In genomic region chr10:21094896-21095295, GRCm38 (mm10) we compare ENCODE assay signal across 29 mouse cellular contexts.
"Had no signal": no experiment of that assay in that cellular context is flagged by ENCODE, and none has a peak within 500 bp of the region (broad histone marks: within the 10 kb centered on the region; RNA-seq: fewer than 3 reads in every experiment).

No protein-coding gene starts in this region.

- H3K27ac ChIP-seq: embryonic facial prominence, embryonic 10.5 days; embryonic facial prominence, embryonic 12.5 days; embryonic facial prominence, embryonic 13.5 days; embryonic facial prominence, embryonic 15.5 days; forebrain, embryonic 10.5 days; forebrain, embryonic 12.5 days; forebrain, embryonic 13.5 days; forebrain, embryonic 15.5 days; gastrocnemius, adult 2 months; heart, adult 2 months; heart, embryonic 10.5 days had no signal

- H3K9ac ChIP-seq: embryonic facial prominence, embryonic 12.5 days; embryonic facial prominence, embryonic 13.5 days; embryonic facial prominence, embryonic 15.5 days; forebrain, embryonic 12.5 days; forebrain, embryonic 13.5 days; forebrain, embryonic 15.5 days; forebrain, postnatal 0 days had no signal

- H3K4me1 ChIP-seq: embryonic facial prominence, embryonic 15.5 days; forebrain, embryonic 15.5 days had no signal

- H3K36me3 ChIP-seq: embryonic facial prominence, embryonic 10.5 days; embryonic facial prominence, embryonic 12.5 days; embryonic facial prominence, embryonic 13.5 days; embryonic facial prominence, embryonic 15.5 days; forebrain, embryonic 10.5 days; forebrain, embryonic 12.5 days; forebrain, embryonic 15.5 days; heart, embryonic 10.5 days had no signal

- H3K4me2 ChIP-seq: embryonic facial prominence, embryonic 12.5 days; embryonic facial prominence, embryonic 13.5 days; embryonic facial prominence, embryonic 15.5 days; forebrain, embryonic 12.5 days; forebrain, embryonic 13.5 days; forebrain, embryonic 15.5 days; heart, embryonic 11.5 days had no signal

- ATAC-seq: forebrain, embryonic 13.5 days; forebrain, embryonic 14.5 days; forebrain, embryonic 15.5 days; forebrain, embryonic 16.5 days; forebrain, postnatal 0 days had no signal

- H3K27me3 ChIP-seq: embryonic facial prominence, embryonic 12.5 days; embryonic facial prominence, embryonic 13.5 days; embryonic facial prominence, embryonic 15.5 days had no signal

- H3K4me3 ChIP-seq: embryonic facial prominence, embryonic 10.5 days; embryonic facial prominence, embryonic 12.5 days; embryonic facial prominence, embryonic 13.5 days; embryonic facial prominence, embryonic 15.5 days; erythroblast, embryonic 14.5 days; forebrain, embryonic 10.5 days; forebrain, embryonic 12.5 days; forebrain, embryonic 13.5 days; forebrain, embryonic 15.5 days; gastrocnemius, adult 2 months; heart, adult 2 months; heart, embryonic 10.5 days had no signal

- H3K9me3 ChIP-seq: embryonic facial prominence, embryonic 10.5 days; embryonic facial prominence, embryonic 12.5 days; embryonic facial prominence, embryonic 13.5 days; embryonic facial prominence, embryonic 15.5 days; forebrain, embryonic 13.5 days; forebrain, embryonic 15.5 days; heart, embryonic 10.5 days had no signal

- DNase-seq: cerebellum, adult 9-10 months; cerebellum, adult 9-11 months; cerebellum, postnatal 10 days; cerebellum, postnatal 14 days; cerebellum, postnatal 25 days; cerebellum, postnatal 36 days; embryo, embryonic 11 days; forebrain, postnatal 0 days; gastrocnemius, adult 2 months; gastrocnemius, postnatal 10 days; gastrocnemius, postnatal 14 days; gastrocnemius, postnatal 25 days; gastrocnemius, postnatal 36 days; heart, adult 11 months; heart, adult 18-20 months; heart, adult 2 months had no signal
